Mouse (Mus musculus) leukemia stem cell, adult 10-12 weeks (primary cell): ENCODE results near the gene Plscr5. TPM values are rescaled to one million over a fixed set of nuclear protein-coding genes. Genes with fewer than 3 reads are reported as not detected.

Source experiments
- polyA plus RNA-seq: library from polyadenylated mRNA; stranded (reverse); fragments of >175 nt; gene quantifications from 2 replicates; pipeline ENCODE4 v1.2.3, GENCODE M21; 2012; ENCODE audit warnings: low replicate concordance

Plscr5 gene
- not detected in 2 replicates for polyA plus RNA-seq

DNA sequence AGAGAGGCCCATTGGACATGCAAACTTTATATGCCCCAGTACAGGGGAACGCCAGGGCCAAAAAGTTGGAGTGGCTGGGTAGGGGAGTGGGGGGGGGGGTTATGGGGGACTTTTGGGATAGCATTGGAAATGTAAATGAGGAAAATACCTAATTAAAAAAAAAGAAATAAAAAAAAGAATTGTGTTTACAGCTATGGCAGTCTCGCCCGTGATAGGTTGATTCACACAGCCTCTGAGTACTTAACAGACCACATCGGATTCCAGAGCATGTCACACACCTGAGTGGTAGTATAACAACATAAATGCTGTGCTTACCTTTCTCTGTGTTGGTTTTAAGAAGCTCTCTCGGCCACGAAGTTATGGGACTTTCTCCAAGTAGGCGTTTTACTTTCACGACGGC lies at the start of gene Plscr5:
Gene Plscr5 (plus strand): TSS at position 301 of the 400 bp plus-strand sequence.

DNA sequence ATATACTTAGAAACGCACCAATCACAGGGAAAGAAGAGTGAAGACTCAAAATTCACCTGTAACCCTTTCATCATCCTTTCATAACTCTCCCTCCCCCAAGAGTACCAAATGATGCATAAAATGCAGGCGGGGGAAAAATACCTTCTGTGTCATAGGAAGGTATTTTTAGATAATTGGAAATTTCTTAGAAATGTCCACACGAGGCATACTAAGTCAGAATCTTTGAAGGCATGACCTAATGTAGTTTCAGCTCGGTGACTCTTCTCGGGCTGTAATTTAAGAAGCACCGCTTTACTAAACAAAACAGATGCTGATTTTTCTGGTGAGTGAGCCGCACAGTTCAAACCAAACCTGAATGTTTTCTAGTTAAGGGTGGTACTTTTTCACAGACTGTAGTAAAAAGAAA lies 56.7 kb downstream of the Plscr5 start, which contains the start of gene Plscr1:
Gene Plscr1 (plus strand): TSS at position 304 of the 406 bp plus-strand sequence.

Other genes with a start within 250 kb of the Plscr5 start
- 72.8 and 81.6 TPM in 2 replicates for gene Plscr1, start 56.8 kb downstream of the Plscr5 start, polyA plus RNA-seq
- 0.09 TPM in 1 of 2 replicates, not detected in the other for gene Plscr2, start 82.7 kb downstream of the Plscr5 start, polyA plus RNA-seq
- not detected in 2 replicates for gene 1700057G04Rik, start 116.4 kb downstream of the Plscr5 start, polyA plus RNA-seq